Mouse (Mus musculus): ENCODE measurements around the gene Rtbdn. TPM values are rescaled to one million over a fixed set of nuclear protein-coding genes. Genes with fewer than 3 reads are reported as not detected.

The Rtbdn gene
- polyA plus RNA-seq, 2 experiments: not detected

DNA sequence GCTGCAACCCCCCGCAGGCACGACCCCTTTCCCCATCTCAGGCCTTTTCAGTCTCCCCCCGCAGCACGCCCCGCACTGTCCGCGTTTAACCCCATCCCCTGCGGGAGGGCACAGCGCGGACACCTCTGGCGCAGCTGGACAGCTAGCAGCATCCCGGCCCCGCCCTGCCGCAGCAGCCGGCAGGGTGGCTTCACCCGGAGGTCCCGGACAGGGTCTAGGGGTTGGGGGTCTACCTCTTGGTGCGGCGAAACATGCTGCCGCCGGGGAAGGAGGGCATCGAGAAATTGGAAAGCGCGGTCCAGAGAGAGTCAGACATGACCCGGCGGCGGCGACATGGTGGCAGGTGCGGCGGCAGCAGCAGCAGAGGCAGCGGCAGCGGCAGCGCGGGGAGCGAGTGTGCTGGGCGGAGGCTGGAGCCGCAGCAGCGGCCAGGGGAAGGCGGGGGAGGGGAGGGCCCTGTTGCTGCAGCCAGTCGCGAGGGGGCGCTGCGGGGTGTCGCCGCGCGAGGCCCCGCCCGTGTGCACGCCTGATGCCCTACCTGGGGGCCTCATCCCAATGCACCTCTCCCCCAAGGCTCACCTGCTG, 9.7 kb upstream of the Rtbdn start, which contains the start of gene Mast1:
Gene Mast1, minus strand, starts transcription at position 398 of the 585 bp plus-strand sequence.
- peak within 1 kb of the TSS; percentile 68 for H3K4me2 ChIP-seq (replicated peaks; ENCODE audit: low read depth, low read length, severe bottlenecking)
- H3K27me3 ChIP-seq (ENCODE audit: control insufficient read depth, insufficient read depth, low read length): peaks cover 54% of the 10 kb centered on the region
- H3K27ac ChIP-seq (replicated peaks; ENCODE audit: low read depth, low read length): no peak within 1 kb of the TSS
- ATAC-seq (ENCODE audit: low FRiP score, low read depth): peak; percentile 34; the same call in 1 of the 2 replicates
- 1% methylated on average over 41 of the region's 50 CpGs for WGBS
- 0 out of 2 replicates have a peak within 1 kb of the TSS, but pooled peaks have one; percentile 16 for H3K9ac ChIP-seq (ENCODE audit: low read depth, low read length, severe bottlenecking)
- peak; percentile 34 for DNase-seq (ENCODE audit: low spot score)
- no peaks in the 10 kb centered on the region for H3K36me3 ChIP-seq (ENCODE audit: control insufficient read depth, insufficient read depth, low read length)
- no peaks in the 10 kb centered on the region for H3K9me3 ChIP-seq (ENCODE audit: control insufficient read depth, low read length)
- no peak for TF ChIP-seq POLR2A (IDR thresholded peaks at IDR 0.05; ENCODE audit: borderline replicate concordance, extremely low read depth, insufficient read depth, insufficient read length)
- H3K4me1 ChIP-seq (ENCODE audit: control insufficient read depth, insufficient read depth, low read length): peaks cover 6% of the 10 kb centered on the region
- peak within 1 kb of the TSS; percentile 40 for H3K4me3 ChIP-seq (replicated peaks; ENCODE audit: low read length)

DNA sequence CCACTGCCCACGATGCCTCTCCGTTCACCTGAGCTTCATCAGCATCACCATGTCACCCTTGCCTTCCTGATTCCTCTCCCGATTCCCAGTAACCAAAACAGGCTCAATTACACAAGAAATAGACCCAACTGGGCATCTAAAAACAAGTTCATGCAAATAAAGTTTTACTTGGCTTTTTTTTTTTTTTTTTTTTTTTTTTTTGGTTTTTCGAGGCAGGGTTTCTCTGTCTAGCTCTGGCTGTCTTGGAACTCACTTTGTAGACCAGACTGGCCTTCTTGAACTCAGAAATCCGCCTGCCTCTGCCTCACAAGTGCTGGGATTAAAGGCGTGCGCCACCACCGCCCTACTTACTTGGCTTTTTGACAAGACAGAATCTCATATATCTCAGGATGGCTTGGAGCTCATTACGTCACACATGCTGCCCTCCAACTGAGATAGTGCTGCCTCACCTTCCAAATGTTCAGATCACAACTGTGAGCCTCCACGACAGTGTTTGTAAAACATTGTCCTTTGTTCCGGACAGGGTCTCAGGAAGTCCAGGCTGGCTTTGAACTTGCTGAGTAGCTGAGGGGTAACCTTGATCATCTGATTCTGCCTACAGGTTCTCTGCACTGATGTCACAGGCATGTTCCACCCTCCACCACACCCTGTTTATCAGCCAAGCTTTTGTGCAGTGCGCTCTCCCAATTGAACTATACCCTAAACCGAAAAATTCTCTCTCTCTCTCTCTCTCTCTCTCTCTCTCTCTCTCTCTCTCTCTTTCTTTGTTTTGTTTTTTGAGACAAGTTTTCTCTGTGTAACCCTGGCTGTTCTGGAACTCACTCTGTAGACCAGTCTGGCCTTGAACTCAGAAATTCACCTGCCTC, 8.9 kb upstream of the Rtbdn start:
- H3K27ac ChIP-seq (replicated peaks; ENCODE audit: low read depth, low read length): no peak overlapping the region
- peak overlapping the region; percentile 68; the same call in 1 of the 2 replicates for H3K4me2 ChIP-seq (replicated peaks; ENCODE audit: low read depth, low read length, severe bottlenecking)
- TF ChIP-seq POLR2A (IDR thresholded peaks at IDR 0.05; ENCODE audit: borderline replicate concordance, extremely low read depth, insufficient read depth, insufficient read length): no peak
- no peaks in the 10 kb centered on the region for H3K36me3 ChIP-seq (ENCODE audit: control insufficient read depth, insufficient read depth, low read length)
- H3K9me3 ChIP-seq (ENCODE audit: control insufficient read depth, low read length): no peaks in the 10 kb centered on the region
- peak overlapping the region; percentile 40 for H3K4me3 ChIP-seq (replicated peaks; ENCODE audit: low read length)
- ATAC-seq (ENCODE audit: low FRiP score, low read depth) (no peak), DNase-seq (ENCODE audit: low spot score) (no peak)
- H3K9ac ChIP-seq (ENCODE audit: low read depth, low read length, severe bottlenecking): no peak overlapping the region
- H3K4me1 ChIP-seq (ENCODE audit: control insufficient read depth, insufficient read depth, low read length): peaks cover 6% of the 10 kb centered on the region
- 64% methylated on average over 13 of the region's 13 CpGs for WGBS
- peaks cover 49% of the 10 kb centered on the region for H3K27me3 ChIP-seq (ENCODE audit: control insufficient read depth, insufficient read depth, low read length)

DNA sequence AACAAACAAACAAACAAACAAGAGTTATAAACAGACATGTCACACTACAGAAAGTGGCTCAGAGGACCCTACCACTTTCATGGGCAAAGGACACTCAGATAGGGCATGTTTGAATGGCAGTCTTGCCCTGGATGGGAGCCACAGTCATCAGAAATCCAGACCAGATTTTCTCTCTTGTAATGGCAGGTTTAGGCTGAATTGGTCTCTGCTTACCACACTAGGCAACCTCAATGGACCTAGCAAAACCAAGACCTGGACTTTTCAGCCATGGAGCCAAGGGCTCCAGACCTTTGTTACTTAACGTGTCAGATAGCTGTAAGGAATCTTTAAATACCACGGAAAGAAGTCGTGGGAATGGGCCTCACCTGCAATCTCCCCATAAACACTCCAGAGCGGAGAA, 3.1 kb upstream of the Rtbdn start:
- 22% methylated on average over 4 of the region's 4 CpGs for WGBS
- DNase-seq (ENCODE audit: low spot score): no peak
- H3K4me1 ChIP-seq (ENCODE audit: control insufficient read depth, insufficient read depth, low read length): peaks cover 6% of the 10 kb centered on the region; the same call in 1 of the 2 replicates

DNA sequence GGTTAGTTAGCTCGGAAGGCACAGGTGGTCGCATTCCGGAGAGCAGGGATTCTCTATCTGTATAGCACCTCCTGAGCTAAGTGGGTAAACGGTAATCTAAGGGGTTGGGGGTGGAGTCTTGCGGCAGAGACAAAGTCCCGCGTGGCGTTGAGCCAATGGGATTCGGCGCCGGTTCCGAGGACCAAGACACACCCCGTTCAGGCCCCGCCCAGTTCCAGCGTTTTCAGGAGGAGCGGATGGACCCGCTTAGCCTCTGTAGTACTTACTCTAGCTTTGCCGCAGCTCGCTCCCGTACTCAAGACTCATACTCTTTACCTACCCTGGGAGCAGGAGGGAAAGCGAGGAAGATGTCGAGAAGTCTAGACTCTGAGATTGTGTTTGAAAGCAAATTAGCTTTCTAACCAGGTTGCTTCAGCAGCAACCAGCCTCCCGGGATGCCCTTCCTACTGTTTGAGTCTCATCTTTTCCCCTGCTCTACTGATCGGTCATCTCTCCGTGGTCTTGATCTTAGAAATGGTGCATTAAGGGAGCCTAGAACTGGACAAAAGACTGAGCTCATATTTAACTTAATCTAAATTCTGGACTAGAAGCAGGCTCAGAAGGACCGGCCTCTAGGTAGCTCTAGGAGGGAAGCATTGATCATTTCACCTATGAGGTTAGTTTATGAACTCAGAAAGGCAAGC, 2.2 kb upstream of the Rtbdn start:
- ATAC-seq (ENCODE audit: low FRiP score, low read depth): no peak
- no peaks in the 10 kb centered on the region for H3K9me3 ChIP-seq (ENCODE audit: control insufficient read depth, low read length)
- H3K27me3 ChIP-seq (ENCODE audit: control insufficient read depth, insufficient read depth, low read length): peaks cover 44% of the 10 kb centered on the region
- H3K4me2 ChIP-seq (replicated peaks; ENCODE audit: low read depth, low read length, severe bottlenecking): no peak overlapping the region
- no peak overlapping the region for H3K4me3 ChIP-seq (replicated peaks; ENCODE audit: low read length)
- H3K27ac ChIP-seq (replicated peaks; ENCODE audit: low read depth, low read length): no peak overlapping the region
- peaks cover 6% of the 10 kb centered on the region; the same call in 1 of the 2 replicates for H3K4me1 ChIP-seq (ENCODE audit: control insufficient read depth, insufficient read depth, low read length)
- peak; percentile 21 for DNase-seq (ENCODE audit: low spot score)
- WGBS: 2% methylated on average over 26 of the region's 26 CpGs
- no peaks in the 10 kb centered on the region for H3K36me3 ChIP-seq (ENCODE audit: control insufficient read depth, insufficient read depth, low read length)
- no peak for TF ChIP-seq POLR2A (IDR thresholded peaks at IDR 0.05; ENCODE audit: borderline replicate concordance, extremely low read depth, insufficient read depth, insufficient read length)
- H3K9ac ChIP-seq (ENCODE audit: low read depth, low read length, severe bottlenecking): no peak overlapping the region

More for the DNA sequence above, 3.1 kb upstream of the Rtbdn start:
- no peak overlapping the region for H3K4me3 ChIP-seq (replicated peaks; ENCODE audit: low read length)
- no peak overlapping the region for H3K27ac ChIP-seq (replicated peaks; ENCODE audit: low read depth, low read length)
- no peak overlapping the region for H3K9ac ChIP-seq (ENCODE audit: low read depth, low read length, severe bottlenecking)
- H3K36me3 ChIP-seq (ENCODE audit: control insufficient read depth, insufficient read depth, low read length): no peaks in the 10 kb centered on the region
- no peaks in the 10 kb centered on the region for H3K9me3 ChIP-seq (ENCODE audit: control insufficient read depth, low read length)
- no peak overlapping the region for H3K4me2 ChIP-seq (replicated peaks; ENCODE audit: low read depth, low read length, severe bottlenecking)
- peaks cover 44% of the 10 kb centered on the region for H3K27me3 ChIP-seq (ENCODE audit: control insufficient read depth, insufficient read depth, low read length)
- no peak for TF ChIP-seq POLR2A (IDR thresholded peaks at IDR 0.05; ENCODE audit: borderline replicate concordance, extremely low read depth, insufficient read depth, insufficient read length)
- ATAC-seq (ENCODE audit: low FRiP score, low read depth): no peak

DNA sequence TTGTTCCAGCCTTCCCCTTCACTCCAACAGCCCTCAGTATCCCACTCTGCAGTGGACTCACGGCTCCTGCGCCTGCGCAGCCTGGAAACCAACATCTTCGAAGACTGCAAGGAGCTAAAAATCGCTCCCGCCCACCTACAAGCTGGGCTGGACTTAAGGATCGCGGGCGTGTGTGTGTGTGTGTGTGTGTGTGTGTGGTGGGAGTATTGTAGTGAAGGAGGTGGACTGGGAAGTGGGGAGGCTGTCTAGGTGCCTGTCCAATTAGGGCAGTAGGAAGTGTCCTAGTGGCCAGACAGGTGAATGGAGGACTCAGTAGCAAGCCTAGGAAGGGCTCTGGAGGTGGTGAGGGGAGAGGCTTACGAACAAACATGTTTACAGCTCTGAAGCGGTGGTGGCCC, 1.6 kb upstream of the Rtbdn start:
- no peak for ATAC-seq (ENCODE audit: low FRiP score, low read depth)
- peaks cover 6% of the 10 kb centered on the region; the same call in 1 of the 2 replicates for H3K4me1 ChIP-seq (ENCODE audit: control insufficient read depth, insufficient read depth, low read length)
- H3K27ac ChIP-seq (replicated peaks; ENCODE audit: low read depth, low read length): no peak overlapping the region
- 10% methylated on average over 11 of the region's 11 CpGs for WGBS
- no peak for TF ChIP-seq POLR2A (IDR thresholded peaks at IDR 0.05; ENCODE audit: borderline replicate concordance, extremely low read depth, insufficient read depth, insufficient read length)
- no peaks in the 10 kb centered on the region for H3K36me3 ChIP-seq (ENCODE audit: control insufficient read depth, insufficient read depth, low read length)
- H3K4me3 ChIP-seq (replicated peaks; ENCODE audit: low read length): no peak overlapping the region; the same call in 1 of the 2 replicates
- H3K9me3 ChIP-seq (ENCODE audit: control insufficient read depth, low read length): no peaks in the 10 kb centered on the region
- H3K27me3 ChIP-seq (ENCODE audit: control insufficient read depth, insufficient read depth, low read length): peaks cover 48% of the 10 kb centered on the region
- no peak overlapping the region for H3K9ac ChIP-seq (ENCODE audit: low read depth, low read length, severe bottlenecking)
- no peak for DNase-seq (ENCODE audit: low spot score)
- H3K4me2 ChIP-seq (replicated peaks; ENCODE audit: low read depth, low read length, severe bottlenecking): 0 out of 2 replicates have a peak overlapping the region, but pooled peaks have one; percentile 69

Measured in limb, embryonic 14.5 days (tissue).